Comparison of ENCODE assay signal across 9 mouse cellular contexts in the genomic region with DNA sequence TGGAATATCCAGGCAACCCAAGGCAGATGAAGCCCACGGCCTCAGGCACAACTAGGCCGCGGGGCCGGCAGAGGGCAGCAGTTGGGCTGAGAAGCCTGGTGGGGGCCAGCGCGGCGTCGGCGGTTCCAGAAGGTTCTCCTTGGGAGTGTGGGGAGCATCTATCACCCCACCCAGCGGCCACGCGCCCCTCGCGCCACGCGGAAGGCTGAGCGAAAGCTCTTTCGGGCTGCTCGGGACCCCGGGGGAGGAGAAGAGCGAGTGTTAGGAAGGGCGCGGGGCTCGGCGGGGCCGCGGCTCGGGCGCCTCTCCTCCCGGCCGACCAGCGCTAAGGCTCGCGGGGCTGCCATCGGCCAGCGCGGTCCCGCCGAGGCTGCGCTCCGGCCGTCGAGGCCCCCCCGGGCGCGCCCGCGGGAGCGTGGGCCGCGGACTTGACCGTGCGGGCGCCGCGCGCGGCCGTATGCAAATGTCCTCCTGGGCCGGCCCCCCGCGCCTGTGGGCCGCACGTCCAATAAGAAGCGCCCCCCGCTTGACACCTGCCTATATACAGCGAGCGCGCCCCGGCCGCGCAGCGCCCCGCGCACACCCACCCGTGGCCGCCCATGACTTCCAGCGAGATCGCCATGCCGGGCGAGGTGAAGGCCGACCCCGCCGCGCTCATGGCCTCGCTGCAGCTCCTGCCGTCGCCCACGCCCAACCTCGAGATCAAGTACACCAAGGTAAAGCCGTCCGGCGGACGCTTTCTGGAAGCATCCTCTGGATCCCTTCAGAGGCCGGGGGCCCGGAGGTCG. TPM values are rescaled to one million over a fixed set of nuclear protein-coding genes. Genes with fewer than 3 reads are reported as not detected.
DNase-seq lines count a peak whose midpoint lies in the region; ATAC-seq and TF ChIP-seq lines count a peak whose summit lies in the region.
"Had no signal": no experiment of that assay in that cellular context is flagged by ENCODE, and none has a peak within 500 bp of the region (broad histone marks: within the 10 kb centered on the region; RNA-seq: fewer than 3 reads in every experiment).

Gene Aldh1a2, plus strand, starts transcription at position 542 of the 788 bp plus-strand sequence.

- no peak for TF ChIP-seq POLR2A in kidney, adult 2 months (IDR thresholded peaks at IDR 0.05; ENCODE audit: low read depth, low read length)
- no peak for TF ChIP-seq POLR2A in lung, adult 2 months (IDR thresholded peaks at IDR 0.05; ENCODE audit: borderline replicate concordance, extremely low read depth, low read depth, low read length)

- TF ChIP-seq CTCF in kidney, adult 2 months (conservative IDR thresholded peaks at IDR 0.05; ENCODE audit: insufficient read depth, insufficient read length, low read depth, low read length), result peak; percentile 50
- TF ChIP-seq CTCF in lung, adult 2 months (IDR thresholded peaks at IDR 0.05; ENCODE audit: insufficient read depth, low read length), result peak; percentile 30; the same call in 1 of the 2 replicates

- H3K27ac ChIP-seq in kidney, adult 2 months (ENCODE audit: insufficient read depth, low read depth, low read length), result no peak within 1 kb of the TSS
- no peak within 1 kb of the TSS for H3K27ac ChIP-seq in neural tube, embryonic 15.5 days (replicated peaks)

- no peak; the same call in 1 of the 2 replicates for ATAC-seq in frontal cortex, adult (ENCODE audit: low TSS enrichment)
- peak; percentile 31; the same call in 1 of the 2 replicates for ATAC-seq in neural tube, embryonic 15.5 days (ENCODE audit: low FRiP score)

- peak within 1 kb of the TSS; percentile 65 for H3K4me3 ChIP-seq in kidney, adult 2 months (ENCODE audit: insufficient read depth, low read depth, low read length)
- H3K4me3 ChIP-seq in lung, adult 2 months (replicated peaks; ENCODE audit: extremely low read depth, low read depth, low read length), result peak within 1 kb of the TSS; percentile 38
- peak within 1 kb of the TSS; percentile 38 for H3K4me3 ChIP-seq in neural tube, embryonic 15.5 days (replicated peaks)

- H3K9ac ChIP-seq in neural tube, embryonic 15.5 days (replicated peaks), result 0 out of 2 replicates have a peak within 1 kb of the TSS, but pooled peaks have one; percentile 17

- no peaks in the 10 kb centered on the region for H3K4me1 ChIP-seq in kidney, adult 2 months (ENCODE audit: control insufficient read depth, insufficient read depth, low read length)
- no peaks in the 10 kb centered on the region for H3K4me1 ChIP-seq in lung, adult 2 months (ENCODE audit: control insufficient read depth, insufficient read depth, low read length)
- peaks cover 14% of the 10 kb centered on the region for H3K4me1 ChIP-seq in neural tube, embryonic 15.5 days

- no peaks in the 10 kb centered on the region for H3K36me3 ChIP-seq in kidney, adult 2 months (ENCODE audit: control insufficient read depth, insufficient read depth, low read length)
- no peaks in the 10 kb centered on the region for H3K36me3 ChIP-seq in neural tube, embryonic 15.5 days

- peaks cover 16% of the 10 kb centered on the region for H3K27me3 ChIP-seq in kidney, adult 2 months (replicated peaks; ENCODE audit: control insufficient read depth, insufficient read depth, low read length)
- peaks cover 73% of the 10 kb centered on the region for H3K27me3 ChIP-seq in neural tube, embryonic 15.5 days (replicated peaks)

- no peaks in the 10 kb centered on the region for H3K9me3 ChIP-seq in neural tube, embryonic 15.5 days (replicated peaks)

- peak in 1 of 2 experiments; percentile 6 for DNase-seq in frontal cortex, adult 2 months (ENCODE audit: extremely low spot score in 1 of 2, low spot score in 1 of 2)
- DNase-seq in embryo, embryonic 9.5 days (ENCODE audit: extremely low spot score), result peak; percentile 80
- DNase-seq in heart, adult 8-10 months (ENCODE audit: low spot score), result peak; percentile 46
- DNase-seq in kidney, adult 2 months, result peak; percentile 60
- peak; percentile 61 for DNase-seq in lung, adult 2 months
- peak; percentile 48 for DNase-seq in thymus, postnatal 25 days

- H3K4me2 ChIP-seq in neural tube, embryonic 15.5 days, result peak within 1 kb of the TSS; percentile 60

- WGBS in kidney, adult 2 months, result 1% methylated on average over 97 of the region's 97 CpGs
- WGBS in lung, adult 2 months, result 2% methylated on average over 96 of the region's 97 CpGs
- WGBS in neural tube, embryonic 15.5 days, result under 1% methylated on average over 78 of the region's 97 CpGs

RNA-seq across cellular contexts. Expression of gene Aldh1a2, which starts in this region (rescaled TPM):
- polyA plus RNA-seq in frontal cortex, adult 2 months (2012; rRNA removed), result 10.9 and 15.5 TPM in 2 replicates
- total RNA-seq in heart, adult 8-10 months (2022), result 1 to 10 TPM; 4.6 to 9.8 (median 6.2) TPM
- polyA plus RNA-seq in kidney, adult 2 months (2012; rRNA removed), result 8.7 and 9.0 TPM in 2 replicates
- polyA plus RNA-seq in lung, adult 2 months (2012; rRNA removed), result 12.8 and 13.5 TPM in 2 replicates
- 49.5 and 61.3 TPM in 2 replicates for polyA plus RNA-seq in neural tube, embryonic 15.5 days (2015; fragmentation: Nextera tagmentation; extraction: Ambion mirVana)
- total RNA-seq: MEL had no signal
